Mouse (Mus musculus): ENCODE data around the gene L3mbtl4. TPM values are rescaled to one million over a fixed set of nuclear protein-coding genes. Genes with fewer than 3 reads are reported as not detected.
"Not testable (repeated sequence)": the region's sequence is repeated elsewhere in the genome, so short reads cannot be mapped to it uniquely, and the experiment has no call there.

The L3mbtl4 gene
- polyA plus RNA-seq, 1 experiment: not detected

- Histone ChIP-seq H3K4me3 (ENCODE audit: control insufficient read depth, insufficient read depth, low read length) (no peak overlapping the region), H3K27me3 (ENCODE audit: control insufficient read depth, insufficient read depth, low read length) (no peaks in the 10 kb centered on the region), H3K27ac (ENCODE audit: control insufficient read depth, insufficient read depth, low read length) (no peak overlapping the region), H3K4me1 (replicated peaks; ENCODE audit: control insufficient read depth, insufficient read depth, low read length) (no peaks in the 10 kb centered on the region), H3K36me3 (ENCODE audit: control insufficient read depth, insufficient read depth, low read length) (no peaks in the 10 kb centered on the region)
- DNase-seq: no peak
- TF ChIP-seq CTCF (IDR thresholded peaks at IDR 0.05; ENCODE audit: borderline replicate concordance, control insufficient read depth, extremely low read depth, insufficient read depth, low read length, poor library complexity) (no peak), POLR2A (IDR thresholded peaks at IDR 0.05; ENCODE audit: control insufficient read depth, extremely low read depth, insufficient read depth, low read length, poor library complexity) (no peak)
- 85% methylated on average over 3 of the region's 3 CpGs for WGBS
Observed at GRCm38 (mm10) chr17:68492231-68492630, 218.6 kb downstream of the L3mbtl4 start.

DNA sequence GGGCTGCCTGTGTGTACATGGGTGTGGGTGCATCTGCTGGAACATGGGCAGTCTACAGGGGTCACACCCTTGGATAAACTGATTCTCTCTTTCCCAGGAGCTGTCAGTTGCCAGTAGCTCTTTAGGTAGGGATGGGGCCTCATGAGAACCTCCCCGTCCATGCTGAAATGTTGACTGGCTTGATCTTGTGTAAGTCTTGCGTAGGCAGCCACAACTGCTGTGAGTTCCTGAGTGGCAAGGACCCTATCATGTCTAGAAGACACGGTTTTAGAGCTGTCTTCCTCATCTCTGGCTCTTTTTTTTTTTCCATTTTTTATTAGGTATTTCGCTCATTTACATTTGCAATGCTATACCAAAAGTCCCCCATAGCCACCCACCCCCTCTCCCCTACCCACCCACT lies 229.4 kb downstream of the L3mbtl4 start:
- DNase-seq; H3K27me3 ChIP-seq (ENCODE audit: control insufficient read depth, insufficient read depth, low read length); H3K4me1 ChIP-seq (replicated peaks; ENCODE audit: control insufficient read depth, insufficient read depth, low read length); H3K27ac ChIP-seq (ENCODE audit: control insufficient read depth, insufficient read depth, low read length); H3K4me3 ChIP-seq (ENCODE audit: control insufficient read depth, insufficient read depth, low read length); H3K36me3 ChIP-seq (ENCODE audit: control insufficient read depth, insufficient read depth, low read length): not testable (repeated sequence)
- 96% methylated on average over 2 of the region's 4 CpGs for WGBS

GRCm38 (mm10) chr17:68559698-68560097 lies 286.1 kb downstream of the L3mbtl4 start:
- TF ChIP-seq CTCF (IDR thresholded peaks at IDR 0.05; ENCODE audit: borderline replicate concordance, control insufficient read depth, extremely low read depth, insufficient read depth, low read length, poor library complexity) (no peak), POLR2A (IDR thresholded peaks at IDR 0.05; ENCODE audit: control insufficient read depth, extremely low read depth, insufficient read depth, low read length, poor library complexity) (no peak)
- 80% methylated on average over 9 of the region's 9 CpGs for WGBS
- Histone ChIP-seq H3K4me3 (ENCODE audit: control insufficient read depth, insufficient read depth, low read length) (no peak overlapping the region), H3K36me3 (ENCODE audit: control insufficient read depth, insufficient read depth, low read length) (no peaks in the 10 kb centered on the region), H3K4me1 (replicated peaks; ENCODE audit: control insufficient read depth, insufficient read depth, low read length) (no peaks in the 10 kb centered on the region), H3K27ac (ENCODE audit: control insufficient read depth, insufficient read depth, low read length) (no peak overlapping the region), H3K27me3 (ENCODE audit: control insufficient read depth, insufficient read depth, low read length) (no peaks in the 10 kb centered on the region)
- no peak for DNase-seq

GRCm38 (mm10) chr17:68560264-68560663 lies 286.7 kb downstream of the L3mbtl4 start:
- Histone ChIP-seq H3K27me3 (ENCODE audit: control insufficient read depth, insufficient read depth, low read length) (no peaks in the 10 kb centered on the region), H3K4me1 (replicated peaks; ENCODE audit: control insufficient read depth, insufficient read depth, low read length) (no peaks in the 10 kb centered on the region), H3K4me3 (ENCODE audit: control insufficient read depth, insufficient read depth, low read length) (no peak overlapping the region), H3K27ac (ENCODE audit: control insufficient read depth, insufficient read depth, low read length) (no peak overlapping the region), H3K36me3 (ENCODE audit: control insufficient read depth, insufficient read depth, low read length) (no peaks in the 10 kb centered on the region)
- TF ChIP-seq POLR2A (IDR thresholded peaks at IDR 0.05; ENCODE audit: control insufficient read depth, extremely low read depth, insufficient read depth, low read length, poor library complexity) (no peak), CTCF (IDR thresholded peaks at IDR 0.05; ENCODE audit: borderline replicate concordance, control insufficient read depth, extremely low read depth, insufficient read depth, low read length, poor library complexity) (no peak)
- 51% methylated on average over 1 of the region's 1 CpGs for WGBS
- no peak for DNase-seq

GRCm38 (mm10) chr17:68571806-68572205 lies 298.2 kb downstream of the L3mbtl4 start:
- H3K4me3 ChIP-seq (ENCODE audit: control insufficient read depth, insufficient read depth, low read length): no peak overlapping the region
- no peak for DNase-seq
- no peaks in the 10 kb centered on the region for H3K27me3 ChIP-seq (ENCODE audit: control insufficient read depth, insufficient read depth, low read length)
- no peak for TF ChIP-seq CTCF (IDR thresholded peaks at IDR 0.05; ENCODE audit: borderline replicate concordance, control insufficient read depth, extremely low read depth, insufficient read depth, low read length, poor library complexity)
- no peak for TF ChIP-seq POLR2A (IDR thresholded peaks at IDR 0.05; ENCODE audit: control insufficient read depth, extremely low read depth, insufficient read depth, low read length, poor library complexity)
- no peak overlapping the region for H3K27ac ChIP-seq (ENCODE audit: control insufficient read depth, insufficient read depth, low read length)
- H3K36me3 ChIP-seq (ENCODE audit: control insufficient read depth, insufficient read depth, low read length): no peaks in the 10 kb centered on the region
- no peaks in the 10 kb centered on the region for H3K4me1 ChIP-seq (replicated peaks; ENCODE audit: control insufficient read depth, insufficient read depth, low read length)
- 96% methylated on average over 6 of the region's 6 CpGs for WGBS

DNA sequence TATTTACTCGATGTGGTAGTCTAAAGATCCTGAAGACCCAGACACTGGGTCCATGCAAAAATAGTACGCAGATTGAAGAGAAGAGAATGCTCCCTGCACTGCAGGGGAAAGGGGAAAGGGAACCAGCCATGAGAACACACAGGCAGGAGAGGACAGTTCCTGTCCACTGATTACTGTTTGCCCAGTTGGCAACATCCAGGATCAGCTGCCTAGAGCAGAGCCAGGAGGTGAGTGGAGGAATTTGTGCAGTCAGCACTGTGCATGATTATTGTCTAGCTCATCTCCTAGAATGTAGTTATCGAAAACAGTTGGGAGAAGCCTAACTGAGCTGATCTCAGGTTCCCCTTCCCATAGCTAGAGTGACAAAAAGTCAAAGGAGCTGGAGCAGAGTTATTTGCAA lies 311.6 kb downstream of the L3mbtl4 start:
- Histone ChIP-seq H3K27ac (ENCODE audit: control insufficient read depth, insufficient read depth, low read length) (no peak overlapping the region), H3K27me3 (ENCODE audit: control insufficient read depth, insufficient read depth, low read length) (no peaks in the 10 kb centered on the region), H3K36me3 (ENCODE audit: control insufficient read depth, insufficient read depth, low read length) (no peaks in the 10 kb centered on the region), H3K4me3 (ENCODE audit: control insufficient read depth, insufficient read depth, low read length) (no peak overlapping the region), H3K4me1 (replicated peaks; ENCODE audit: control insufficient read depth, insufficient read depth, low read length) (no peaks in the 10 kb centered on the region)
- whole genome bisulfite sequencing: 84% methylated on average over 3 of the region's 3 CpGs
- TF ChIP-seq CTCF (IDR thresholded peaks at IDR 0.05; ENCODE audit: borderline replicate concordance, control insufficient read depth, extremely low read depth, insufficient read depth, low read length, poor library complexity) (no peak), POLR2A (IDR thresholded peaks at IDR 0.05; ENCODE audit: control insufficient read depth, extremely low read depth, insufficient read depth, low read length, poor library complexity) (no peak)
- DNase-seq: no peak

- H3K36me3 ChIP-seq (ENCODE audit: control insufficient read depth, insufficient read depth, low read length): no peaks in the 10 kb centered on the region
- TF ChIP-seq POLR2A (IDR thresholded peaks at IDR 0.05; ENCODE audit: control insufficient read depth, extremely low read depth, insufficient read depth, low read length, poor library complexity) (no peak), CTCF (IDR thresholded peaks at IDR 0.05; ENCODE audit: borderline replicate concordance, control insufficient read depth, extremely low read depth, insufficient read depth, low read length, poor library complexity) (no peak)
Observed at GRCm38 (mm10) chr17:68591619-68592018, 318.0 kb downstream of the L3mbtl4 start.

More at GRCm38 (mm10) chr17:68591619-68592018, 318.0 kb downstream of the L3mbtl4 start:
- DNase-seq: no peak
- H3K27me3 ChIP-seq (ENCODE audit: control insufficient read depth, insufficient read depth, low read length): no peaks in the 10 kb centered on the region
- H3K4me1 ChIP-seq (replicated peaks; ENCODE audit: control insufficient read depth, insufficient read depth, low read length): no peaks in the 10 kb centered on the region
- no peak overlapping the region for H3K27ac ChIP-seq (ENCODE audit: control insufficient read depth, insufficient read depth, low read length)
- WGBS: 74% methylated on average over 4 of the region's 4 CpGs
- H3K4me3 ChIP-seq (ENCODE audit: control insufficient read depth, insufficient read depth, low read length): no peak overlapping the region

Data from thymus, adult 2 months (tissue).